Mouse (Mus musculus): ENCODE data around the gene Olfr723. TPM values are rescaled to one million over a fixed set of nuclear protein-coding genes. Genes with fewer than 3 reads are reported as not detected.
"Not testable (repeated sequence)": the region's sequence is repeated elsewhere in the genome, so short reads cannot be mapped to it uniquely, and the experiment has no call there.

Olfr723 gene
- polyA plus RNA-seq (2015; fragmentation: Nextera tagmentation; extraction: Ambion mirVana) = not detected in 2 replicates

GRCm38 (mm10) chr14:49931687-49932086, at the start of gene Olfr723:
TSS of gene Olfr723 (minus strand) at chr14:49931787.
- not testable (repeated sequence) for H3K9ac ChIP-seq; H3K9me3 ChIP-seq; H3K4me3 ChIP-seq; H3K4me1 ChIP-seq (replicated peaks); ATAC-seq (ENCODE audit: low FRiP score); H3K36me3 ChIP-seq; H3K4me2 ChIP-seq; H3K27ac ChIP-seq; H3K27me3 ChIP-seq

DNA sequence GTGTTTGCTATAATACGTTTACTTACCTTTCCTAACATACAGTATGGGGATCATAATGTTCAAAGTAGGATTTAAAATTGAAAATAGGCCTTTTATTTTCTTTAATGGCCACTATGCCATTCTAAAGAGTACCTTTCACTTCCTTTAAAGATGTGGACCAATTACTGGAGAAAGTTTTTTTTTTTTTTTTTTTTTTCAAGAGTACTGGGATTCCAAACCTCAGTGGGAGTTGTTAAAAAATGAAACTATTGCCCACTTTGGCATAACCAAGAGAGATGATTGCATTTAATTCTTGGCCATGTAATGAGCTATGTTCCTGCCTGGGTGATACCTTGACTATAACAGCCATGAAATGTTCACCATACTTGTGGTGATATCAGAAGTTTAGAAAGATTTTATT, 31.6 kb upstream of the Olfr723 start, which contains the start of gene Olfr724:
Gene Olfr724 (minus strand): TSS at position 101 of the 400 bp plus-strand sequence.
- ATAC-seq (ENCODE audit: low FRiP score); H3K36me3 ChIP-seq: not testable (repeated sequence)
- WGBS = 90% methylated on average over 1 of the region's 1 CpGs

DNA sequence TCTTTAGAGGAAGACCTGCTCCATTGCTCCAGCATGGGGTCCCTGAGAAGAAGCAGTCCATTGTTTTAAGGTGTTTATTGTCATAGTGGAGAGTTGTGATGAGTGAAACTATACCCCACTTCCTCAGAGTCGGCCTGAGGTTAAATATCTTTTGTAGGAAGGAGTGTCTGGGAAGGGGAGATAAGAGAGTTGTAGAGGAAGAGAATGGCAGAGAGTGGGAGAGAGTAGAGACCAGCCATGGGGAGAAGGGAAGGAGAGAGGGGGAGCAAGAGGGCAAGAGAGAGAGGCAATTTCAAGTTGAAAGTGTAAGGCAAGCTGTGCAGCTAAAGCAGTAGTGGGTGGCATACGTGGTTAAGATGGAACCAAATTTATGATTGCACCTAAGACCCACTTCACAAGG, 24.3 kb upstream of the Olfr723 start:
- H3K27me3 ChIP-seq = no peaks in the 10 kb centered on the region
- ATAC-seq (ENCODE audit: low FRiP score) = no peak

More for the DNA sequence above, 31.6 kb upstream of the Olfr723 start, which contains the start of gene Olfr724:
- H3K4me1 ChIP-seq (replicated peaks); H3K9ac ChIP-seq; H3K27me3 ChIP-seq; H3K4me2 ChIP-seq; H3K4me3 ChIP-seq; H3K9me3 ChIP-seq; H3K27ac ChIP-seq: not testable (repeated sequence)

DNA sequence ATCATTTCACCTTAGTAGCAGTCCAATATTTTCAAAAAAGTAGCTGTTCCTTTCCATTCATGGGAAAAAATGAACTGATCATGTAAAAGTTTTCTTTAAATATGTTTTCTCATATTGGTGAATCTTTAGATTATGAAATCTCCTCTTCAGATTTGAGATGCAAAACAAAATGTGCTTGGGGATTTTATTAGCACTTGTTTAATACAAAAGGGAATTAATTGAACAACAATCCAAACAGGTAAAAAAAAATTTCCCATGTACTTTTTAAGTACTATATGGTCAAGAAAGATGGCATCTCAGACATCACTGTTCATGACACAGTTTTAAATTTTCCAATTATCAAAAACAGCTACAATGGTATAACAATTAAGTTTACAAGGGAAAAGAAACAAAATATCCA, 29.7 kb downstream of the Olfr723 start, which contains the start of gene Olfr722:
Gene Olfr722 (minus strand): TSS at position 101 of the 400 bp plus-strand sequence.
- Histone ChIP-seq H3K9me3 (no peaks in the 10 kb centered on the region), H3K36me3 (no peaks in the 10 kb centered on the region), H3K9ac (no peak within 1 kb of the TSS), H3K27ac (no peak within 1 kb of the TSS), H3K4me2 (no peak within 1 kb of the TSS), H3K27me3 (no peaks in the 10 kb centered on the region), H3K4me1 (replicated peaks) (no peaks in the 10 kb centered on the region), H3K4me3 (no peak within 1 kb of the TSS)
- ATAC-seq (ENCODE audit: low FRiP score) = no peak

More for the DNA sequence above, 24.3 kb upstream of the Olfr723 start:
- 55% methylated on average over 2 of the region's 2 CpGs for WGBS
- no peaks in the 10 kb centered on the region for H3K36me3 ChIP-seq
- no peak overlapping the region for H3K4me3 ChIP-seq
- H3K9me3 ChIP-seq = 0 out of 2 replicates have a peak, but pooled peaks cover 5% of the 10 kb centered on the region
- no peak overlapping the region for H3K9ac ChIP-seq
- H3K4me2 ChIP-seq = no peak overlapping the region
- no peak overlapping the region for H3K27ac ChIP-seq
- H3K4me1 ChIP-seq (replicated peaks) = no peaks in the 10 kb centered on the region

Other genes with a start within 250 kb of the Olfr723 start
- 37.9 and 38.9 TPM in 2 replicates for gene Armh4, start 148.4 kb downstream of the Olfr723 start, polyA plus RNA-seq (2015; fragmentation: Nextera tagmentation; extraction: Ambion mirVana)
- gene Olfr722, start 29.8 kb downstream of the Olfr723 start, polyA plus RNA-seq (2015; fragmentation: Nextera tagmentation; extraction: Ambion mirVana) = not detected in 2 replicates
- not detected in 2 replicates for gene Olfr724, start 31.5 kb upstream of the Olfr723 start, polyA plus RNA-seq (2015; fragmentation: Nextera tagmentation; extraction: Ambion mirVana)
- gene Olfr725, start 108.6 kb upstream of the Olfr723 start, polyA plus RNA-seq (2015; fragmentation: Nextera tagmentation; extraction: Ambion mirVana) = not detected in 2 replicates
- not detected in 2 replicates for gene Olfr726, start 159.2 kb upstream of the Olfr723 start, polyA plus RNA-seq (2015; fragmentation: Nextera tagmentation; extraction: Ambion mirVana)
- gene Olfr727, start 191.4 kb upstream of the Olfr723 start, polyA plus RNA-seq (2015; fragmentation: Nextera tagmentation; extraction: Ambion mirVana) = not detected in 2 replicates
- not detected in 2 replicates for gene Olfr728, start 210.9 kb upstream of the Olfr723 start, polyA plus RNA-seq (2015; fragmentation: Nextera tagmentation; extraction: Ambion mirVana)
- not detected in 2 replicates for gene Olfr729, start 221.1 kb upstream of the Olfr723 start, polyA plus RNA-seq (2015; fragmentation: Nextera tagmentation; extraction: Ambion mirVana)

Data from hindbrain, embryonic 13.5 days (tissue).